ENCODE assay signal across 21 mouse cellular contexts in genomic region chr2:93801097-93801496, GRCm38 (mm10). TPM values are rescaled to one million over a fixed set of nuclear protein-coding genes. Genes with fewer than 3 reads are reported as not detected.
A peak's percentile ranks its signal among the peaks of the same experiment; 100 is the strongest.
DNase-seq lines count a peak whose midpoint lies in the region; ATAC-seq and TF ChIP-seq lines count a peak whose summit lies in the region.
"Had no signal": no experiment of that assay in that cellular context is flagged by ENCODE, and none has a peak within 500 bp of the region (broad histone marks: within the 10 kb centered on the region; RNA-seq: fewer than 3 reads in every experiment).

No protein-coding gene starts in this region.

- no peak for TF ChIP-seq POLR2A in CH12.LX (IDR thresholded peaks at IDR 0.05; ENCODE audit: low read depth, low read length)

- in situ Hi-C loops in CH12.LX (cut with MboI; ENCODE audit: low pct_ligation_motif_present, low pct_unique_long_range_greater_than_20kb, low sequenced_read_pairs) = loop anchor here (10.0 kb wide), 1 partner anchor 326 kb away; no protein-coding TSS in a partner anchor

- ATAC-seq in embryonic facial prominence, embryonic 13.5 days (ENCODE audit: insufficient number of reproducible peaks, insufficient read depth, low FRiP score, low TSS enrichment, low read depth) = no peak
- ATAC-seq: activated CD4-positive, CD25-positive, alpha-beta regulatory T cell, adult 4 months; CD4-positive, CD25-positive, alpha-beta regulatory T cell, adult 4 months; Patski had no signal

- H3K4me1 ChIP-seq in embryonic facial prominence, embryonic 13.5 days = peaks cover 6% of the 10 kb centered on the region; the same call in 1 of the 2 replicates
- peaks cover 6% of the 10 kb centered on the region; the same call in 1 of the 2 replicates for H3K4me1 ChIP-seq in embryonic facial prominence, embryonic 10.5 days
- peaks cover 23 to 62% of the 10 kb centered on the region in 2 experiments for H3K4me1 ChIP-seq in CH12.LX (ENCODE audit: control insufficient read depth in 1 of 2, insufficient read depth in 2 of 2)

- H3K36me3 ChIP-seq in embryonic facial prominence, embryonic 13.5 days = peaks cover 83% of the 10 kb centered on the region
- H3K36me3 ChIP-seq in embryonic facial prominence, embryonic 10.5 days (replicated peaks) = peaks cover 83% of the 10 kb centered on the region
- H3K36me3 ChIP-seq in CH12.LX (replicated peaks in 1 of 2; ENCODE audit: control insufficient read depth in 1 of 2, insufficient read depth in 1 of 2, low read length in 1 of 2) = peaks cover 27 to 61% of the 10 kb centered on the region in 2 experiments

- no peak overlapping the region for H3K4me2 ChIP-seq in embryonic facial prominence, embryonic 13.5 days
- H3K4me2 ChIP-seq in CH12.LX (ENCODE audit: insufficient read depth, low read depth, poor library complexity, severe bottlenecking) = peak overlapping the region; percentile 47; the same call in 1 of the 2 replicates

- 0 out of 2 replicates have a peak overlapping the region, but pooled peaks have one; percentile 8 for H3K9ac ChIP-seq in embryonic facial prominence, embryonic 13.5 days
- H3K9ac ChIP-seq in CH12.LX (ENCODE audit: insufficient read depth, low read depth) = no peak overlapping the region

- intact Hi-C loops in gastrocnemius, adult 2 months (cut with DNase I) = no loop called here

- WGBS in embryonic facial prominence, embryonic 13.5 days = 73% methylated on average over 7 of the region's 7 CpGs
- 85% methylated on average over 7 of the region's 7 CpGs for WGBS in embryonic facial prominence, embryonic 10.5 days

- H3K27me3 ChIP-seq in embryonic facial prominence, embryonic 13.5 days = no peaks in the 10 kb centered on the region
- no peaks in the 10 kb centered on the region for H3K27me3 ChIP-seq in embryonic facial prominence, embryonic 10.5 days (replicated peaks; ENCODE audit: low read depth, poor library complexity, severe bottlenecking)
- H3K27me3 ChIP-seq in CH12.LX (replicated peaks) = no peaks in the 10 kb centered on the region
- H3K27me3 ChIP-seq: Patski had no signal

- H3K9me3 ChIP-seq in embryonic facial prominence, embryonic 13.5 days = no peaks in the 10 kb centered on the region
- no peaks in the 10 kb centered on the region for H3K9me3 ChIP-seq in embryonic facial prominence, embryonic 10.5 days
- H3K9me3 ChIP-seq in CH12.LX (replicated peaks; ENCODE audit: low read length) = no peaks in the 10 kb centered on the region
- H3K9me3 ChIP-seq: G1E had no signal

- peak; percentile 54; the same call in 1 of the 2 replicates for TF ChIP-seq EP300 in CH12.LX (IDR thresholded peaks at IDR 0.05; ENCODE audit: low read length)

- DNase-seq in embryonic facial prominence, embryonic 10.5 days (ENCODE audit: low spot score) = no peak
- peak; percentile 18 for DNase-seq in gastrocnemius, adult 2 months
- no peak for DNase-seq in gastrocnemius, adult 18-20 months (ENCODE audit: low spot score)
- DNase-seq in CH12.LX (ENCODE audit: extremely low read depth) = no peak
- no peak for DNase-seq in natural killer cell, adult 2 months (ENCODE audit: low spot score in 2 of 2)
- DNase-seq: adrenal gland, adult 2 months; adrenal gland, adult 8-10 months; adrenal gland, postnatal 10 days; adrenal gland, postnatal 14 days; adrenal gland, postnatal 25 days; adrenal gland, postnatal 36 days; B cell, adult 2 months; cerebellum, adult 11 months; cerebellum, adult 11-12 months; cerebellum, adult 18-20 months; cerebellum, adult 2 months had no signal

- TF ChIP-seq RAD21 in CH12.LX (IDR thresholded peaks at IDR 0.05; ENCODE audit: low read depth, low read length) = no peak

- dilution Hi-C loops in CH12.LX (cut with MboI; ENCODE audit: extremely low pct_ligation_motif_present, extremely low pct_unique_long_range_greater_than_20kb, low sequenced_read_pairs) = no loop called here

- H3K27ac ChIP-seq in embryonic facial prominence, embryonic 13.5 days = no peak overlapping the region
- no peak overlapping the region for H3K27ac ChIP-seq in embryonic facial prominence, embryonic 10.5 days (replicated peaks)
- peak overlapping the region; percentile 46 for H3K27ac ChIP-seq in gastrocnemius, adult 2 months
- peak overlapping the region; percentile 18; the same call in 1 of the 2 replicates for H3K27ac ChIP-seq in CH12.LX (ENCODE audit: insufficient read depth, low read depth)

- no peak overlapping the region for H3K4me3 ChIP-seq in embryonic facial prominence, embryonic 13.5 days
- no peak overlapping the region for H3K4me3 ChIP-seq in embryonic facial prominence, embryonic 10.5 days
- H3K4me3 ChIP-seq in gastrocnemius, adult 2 months = no peak overlapping the region
- H3K4me3 ChIP-seq in CH12.LX (replicated peaks in 1 of 3; ENCODE audit: low read depth in 2 of 3, low read length in 2 of 3, poor library complexity in 1 of 3) = no peak overlapping the region

- H3K79me2 ChIP-seq in CH12.LX (replicated peaks; ENCODE audit: control insufficient read depth, extremely low read depth, insufficient read depth, poor library complexity, severe bottlenecking) = no peaks in the 10 kb centered on the region

- no peak for TF ChIP-seq CTCF in gastrocnemius, adult 2 months (IDR thresholded peaks at IDR 0.05)
- no peak for TF ChIP-seq CTCF in CH12.LX (conservative IDR thresholded peaks at IDR 0.05 in 1 of 2, IDR thresholded peaks at IDR 0.05 in 1 of 2; ENCODE audit: low read depth in 2 of 2, low read length in 2 of 2)

TF ChIP-seq in CH12.LX, 34 proteins besides CTCF, POLR2A, EP300 and RAD21:
- TF ChIP-seq MXI1 (IDR thresholded peaks at IDR 0.05; ENCODE audit: low read depth, low read length) = no peak
- TF ChIP-seq ETS1 (conservative IDR thresholded peaks at IDR 0.05; ENCODE audit: low read depth, low read length) = peak; percentile 61; the same call in 1 of the 2 replicates
- peak; percentile 52; the same call in 1 of the 2 replicates for TF ChIP-seq IRF4 (IDR thresholded peaks at IDR 0.05; ENCODE audit: low read depth, low read length)
- peak; percentile 86 for TF ChIP-seq MAZ (IDR thresholded peaks at IDR 0.05; ENCODE audit: low read depth, low read length)
- TF ChIP-seq KAT2A (IDR thresholded peaks at IDR 0.05; ENCODE audit: insufficient replicate concordance, low read length) = 0 out of 2 replicates have a peak, but pooled peaks have one; percentile 33
- TF ChIP-seq PAX5 (IDR thresholded peaks at IDR 0.05; ENCODE audit: low read length) = no peak
- peak; percentile 94 for TF ChIP-seq MEF2A (IDR thresholded peaks at IDR 0.05; ENCODE audit: borderline replicate concordance, low read depth, low read length)

RNA-seq across cellular contexts. Expression of gene Ext2, which starts 21.3 kb away (rescaled TPM):
- polyA plus RNA-seq in embryonic facial prominence, embryonic 13.5 days (2015; fragmentation: Nextera tagmentation; extraction: Ambion mirVana) = 103 and 120 TPM in 2 replicates
- 73.6 and 76.0 TPM in 2 replicates for polyA plus RNA-seq in embryonic facial prominence, embryonic 10.5 days (2016; fragmentation: Nextera tagmentation; extraction: Ambion mirVana)
- 10 to 100 TPM; 39.6 to 41.5 TPM for total RNA-seq in gastrocnemius, adult 2 months (2021)
- 10 to 100 TPM; 39.0 to 40.2 TPM for total RNA-seq in gastrocnemius, adult 18-20 months (2021)
- 21.7 and 26.9 TPM in 2 replicates for total RNA-seq in CH12.LX (2012; rRNA removed)
- 18.7 and 20.2 TPM in 2 replicates for total RNA-seq in CH12.LX (2014; rRNA removed)
- 30.4 and 33.1 TPM in 2 replicates for polyA plus RNA-seq in CH12.LX (2012; ENCODE audit: insufficient read length, low read depth)

RNA-seq across cellular contexts. Expression of gene Accs, which starts 48.6 kb away (rescaled TPM):
- polyA plus RNA-seq in embryonic facial prominence, embryonic 13.5 days (2015; fragmentation: Nextera tagmentation; extraction: Ambion mirVana) = 8.8 TPM in 2 replicates
- polyA plus RNA-seq in embryonic facial prominence, embryonic 10.5 days (2016; fragmentation: Nextera tagmentation; extraction: Ambion mirVana) = 10.9 and 11.2 TPM in 2 replicates
- 1 to 10 TPM; 1.7 to 2.2 TPM for total RNA-seq in gastrocnemius, adult 2 months (2021)
- 1 to 10 TPM; 3.2 to 3.4 TPM for total RNA-seq in gastrocnemius, adult 18-20 months (2021)
- total RNA-seq in CH12.LX (2012; rRNA removed) (4.2 and 6.7 TPM in 2 replicates), CH12.LX (2014; rRNA removed) (6.0 and 6.2 TPM in 2 replicates)
- polyA plus RNA-seq in CH12.LX (2012; ENCODE audit: insufficient read length, low read depth) = 5.7 TPM in 2 replicates

Comparison
In these comparisons a context has a peak if more than half of its experiments do, and no peak if none do; other contexts are left out.
1. H3K27ac ChIP-seq: peak in gastrocnemius, adult 2 months (single experiment) and CH12.LX (single experiment); none in embryonic facial prominence, embryonic 13.5 days (single experiment) and embryonic facial prominence, embryonic 10.5 days (single experiment).